Mouse (Mus musculus) forebrain, embryonic 11.5 days (tissue): ENCODE data around the gene Gstz1. TPM values are rescaled to one million over a fixed set of nuclear protein-coding genes. Genes with fewer than 3 reads are reported as not detected.
"Not testable (repeated sequence)": the region's sequence is repeated elsewhere in the genome, so short reads cannot be mapped to it uniquely, and the experiment has no call there.

Source experiments
- ATAC-seq: fragments of 200-750 bp; cut with Nextera tagmentation; replicated peaks from 2 replicates; pipeline ENCODE4 v1.8.0; 2017; ENCODE audit warnings: moderate TSS enrichment; ENCODE audit not compliant: low FRiP score
- DNase-seq: peaks from one replicate; pipeline ENCODE4 v3.0.0-alpha.2; 2017; ENCODE audit warnings: low spot score
- H3K27ac ChIP-seq: fragments of 300-500 bp; sonication (generic); 2 replicates; pipeline ENCODE4 v1.5.1; 2014; ENCODE audit warnings: low read depth, low read length
- H3K27me3 ChIP-seq: fragments of 300-500 bp; sonication (generic); 2 replicates; pipeline ENCODE4 v1.6.1; 2014; ENCODE audit warnings: mild to moderate bottlenecking, low read length, mixed read lengths; ENCODE audit not compliant: control insufficient read depth, insufficient read depth
- H3K36me3 ChIP-seq: fragments of 300-500 bp; sonication (generic); 2 replicates; pipeline ENCODE4 v1.6.1; 2014; ENCODE audit warnings: mild to moderate bottlenecking, low read length, moderate library complexity, mixed read lengths; ENCODE audit not compliant: control insufficient read depth, insufficient read depth
- H3K4me1 ChIP-seq: fragments of 300-500 bp; sonication (generic); replicated peaks from 2 replicates; pipeline ENCODE4 v1.6.1; 2014; ENCODE audit warnings: low read length, mixed read lengths; ENCODE audit not compliant: control insufficient read depth, insufficient read depth
- H3K4me2 ChIP-seq: fragments of 300-500 bp; sonication (generic); 2 replicates; pipeline ENCODE4 v1.6.1; 2014; ENCODE audit warnings: low read depth, mild to moderate bottlenecking, low read length, moderate library complexity, mixed read lengths; ENCODE audit not compliant: severe bottlenecking
- H3K4me3 ChIP-seq: fragments of 300-500 bp; sonication (generic); 2 replicates; pipeline ENCODE4 v1.5.1; 2014; ENCODE audit warnings: low read depth, low read length
- H3K9ac ChIP-seq: fragments of 300-500 bp; sonication (generic); 2 replicates; pipeline ENCODE4 v1.6.1; 2014; ENCODE audit warnings: low read length
- H3K9me3 ChIP-seq: fragments of 300-500 bp; sonication (generic); 2 replicates; pipeline ENCODE4 v1.6.1; 2016; ENCODE audit warnings: low read length, mixed read lengths; ENCODE audit not compliant: control insufficient read depth
- WGBS: fragments of 180-500 bp; shearing (Covaris S2); extraction: QIAGEN DNeasy Blood & Tissue Kit; methylation state at CpG from one replicate; pipeline ENCODE4 v1.1.7; 2014; 5-methylcytosine and 5-hydroxymethylcytosine counted together
- polyA plus RNA-seq: library from polyadenylated mRNA; unstranded; fragments of >200 nt; fragmentation: Nextera tagmentation; extraction: Ambion mirVana; gene quantifications from 2 replicates; pipeline ENCODE4 v1.2.1, GENCODE M21; 2014

Gstz1 gene
- polyA plus RNA-seq, 1 experiment from 2014 or later = 29.7 TPM

- no peak for DNase-seq
- Histone ChIP-seq H3K4me1 (peaks cover 8% of the 10 kb centered on the region; the same call in 1 of the 2 replicates), H3K9me3 (no peaks in the 10 kb centered on the region), H3K9ac (no peak overlapping the region), H3K4me3 (no peak overlapping the region), H3K27me3 (no peaks in the 10 kb centered on the region), H3K36me3 (no peaks in the 10 kb centered on the region), H3K4me2 (no peak overlapping the region), H3K27ac (no peak overlapping the region)
- ATAC-seq = no peak
- 70% methylated on average over 5 of the region's 5 CpGs for WGBS
These were observed 54.7 kb downstream of the Gstz1 start for GRCm38 (mm10) chr12:87201694-87202093.

GRCm38 (mm10) chr12:87205789-87206188 lies 58.8 kb downstream of the Gstz1 start:
- H3K4me3 ChIP-seq, DNase-seq, H3K9ac ChIP-seq, H3K9me3 ChIP-seq, H3K4me2 ChIP-seq, ATAC-seq, H3K36me3 ChIP-seq, H3K27me3 ChIP-seq, H3K4me1 ChIP-seq, H3K27ac ChIP-seq: not testable (repeated sequence)
- WGBS = 92% methylated on average over 5 of the region's 5 CpGs

- Histone ChIP-seq H3K4me2 (no peak overlapping the region), H3K9ac (no peak overlapping the region), H3K36me3 (no peaks in the 10 kb centered on the region), H3K4me3 (no peak overlapping the region), H3K27ac (no peak overlapping the region), H3K4me1 (no peaks in the 10 kb centered on the region), H3K27me3 (no peaks in the 10 kb centered on the region), H3K9me3 (no peaks in the 10 kb centered on the region)
- no peak for DNase-seq
- no peak for ATAC-seq
- 66% methylated on average over 2 of the region's 2 CpGs for WGBS
These were observed 66.1 kb downstream of the Gstz1 start for GRCm38 (mm10) chr12:87212844-87213606.

Other genes starting within 250 kb of the Gstz1 start
- gene Cipc, start 200.1 kb upstream of the Gstz1 start, polyA plus RNA-seq = 46.5 and 48.7 TPM in 2 replicates
- 0.15 and 0.17 TPM in 2 replicates for gene Zdhhc22, start 156.7 kb upstream of the Gstz1 start, polyA plus RNA-seq
- 0.25 and 0.32 TPM in 2 replicates for gene Tmem63c, start 125.8 kb upstream of the Gstz1 start, polyA plus RNA-seq
- 0.49 and 0.84 TPM in 2 replicates for gene Ngb, start 44.6 kb upstream of the Gstz1 start, polyA plus RNA-seq
- gene Pomt2, start 803 bp downstream of the Gstz1 start, polyA plus RNA-seq = 18.6 and 18.8 TPM in 2 replicates
- 1.4 and 1.6 TPM in 2 replicates for gene Samd15, start 52.6 kb downstream of the Gstz1 start, polyA plus RNA-seq
- 4.9 and 5.1 TPM in 2 replicates for gene Tmed8, start 53.3 kb downstream of the Gstz1 start, polyA plus RNA-seq
- 1.1 and 1.6 TPM in 2 replicates for gene Noxred1, start 91.6 kb downstream of the Gstz1 start, polyA plus RNA-seq
- gene Vipas39, start 119.1 kb downstream of the Gstz1 start, polyA plus RNA-seq = 61.0 and 63.3 TPM in 2 replicates
- 213 and 221 TPM in 2 replicates for gene Ahsa1, start 119.3 kb downstream of the Gstz1 start, polyA plus RNA-seq
- gene Ism2, start 152.5 kb downstream of the Gstz1 start, polyA plus RNA-seq = 1.0 and 2.3 TPM in 2 replicates
- gene Sptlc2, start 241.2 kb downstream of the Gstz1 start, polyA plus RNA-seq = 53.6 and 58.7 TPM in 2 replicates